Mouse (Mus musculus) CH12.LX (cell line): ENCODE measurements around the gene Cacnb4. TPM values are rescaled to one million over a fixed set of nuclear protein-coding genes. Genes with fewer than 3 reads are reported as not detected.

ENCODE experiments used
- DNase-seq: peaks from one replicate; pipeline ENCODE4 v3.0.0-alpha.2; 2013; ENCODE audit errors: extremely low read depth
- H3K27ac ChIP-seq: 2 replicates; pipeline ENCODE4 v1.5.1; 2012; ENCODE audit warnings: low read depth, mild to moderate bottlenecking, control low read depth, moderate library complexity; ENCODE audit not compliant: insufficient read depth
- H3K27me3 ChIP-seq: replicated peaks from 2 replicates; pipeline ENCODE3; 2012; ENCODE audit warnings: inconsistent platforms
- H3K36me3 ChIP-seq, 2 experiments: replicated peaks in 1 of 2; 2 replicates each; pipeline versions ENCODE3 to v1.6.1; 2012; ENCODE audit warnings: inconsistent platforms in 1 of 2, low read length in 1 of 2, mild to moderate bottlenecking in 1 of 2, mixed read lengths in 1 of 2, moderate library complexity in 1 of 2; ENCODE audit not compliant: control insufficient read depth in 1 of 2, insufficient read depth in 1 of 2
- H3K4me1 ChIP-seq, 2 experiments: 2 replicates each; pipeline ENCODE4 v1.6.1; 2012; ENCODE audit warnings: inconsistent platforms in 1 of 2, moderate library complexity in 1 of 2; ENCODE audit not compliant: insufficient read depth in 2 of 2, control insufficient read depth in 1 of 2
- H3K4me2 ChIP-seq: 2 replicates; pipeline ENCODE4 v1.6.1; 2012; ENCODE audit warnings: low read depth, mild to moderate bottlenecking, control low read depth; ENCODE audit not compliant: poor library complexity, insufficient read depth, severe bottlenecking
- H3K4me3 ChIP-seq, 3 experiments: fragments of 150-350 bp in 1 of 3; sonication (generic) in 1 of 3; replicated peaks in 1 of 3; 2 replicates each; pipeline versions ENCODE3 to v1.5.1; 2011 to 2012; ENCODE audit warnings: low read depth in 2 of 3, low read length in 2 of 3, mild to moderate bottlenecking in 2 of 3, moderate library complexity in 2 of 3, control low read depth in 1 of 3, improper control_type of control experiment in 1 of 3, inconsistent platforms in 1 of 3, mixed read lengths in 1 of 3; ENCODE audit not compliant: poor library complexity in 1 of 3
- H3K79me2 ChIP-seq: replicated peaks from 2 replicates; pipeline ENCODE4 v1.6.1; 2012; ENCODE audit warnings: mild to moderate bottlenecking, moderate library complexity; ENCODE audit not compliant: control insufficient read depth, poor library complexity, insufficient read depth, severe bottlenecking; ENCODE audit errors: extremely low read depth
- H3K9ac ChIP-seq: 2 replicates; pipeline ENCODE4 v1.6.1; 2012; ENCODE audit warnings: low read depth, mild to moderate bottlenecking, control low read depth, moderate library complexity; ENCODE audit not compliant: insufficient read depth
- H3K9me3 ChIP-seq: replicated peaks from 2 replicates; pipeline ENCODE3; 2012; ENCODE audit warnings: low read length, inconsistent platforms, mixed read lengths
- CHD1 ChIP-seq: IDR thresholded peaks from 2 replicates; pipeline ENCODE4 v1.6.1; 2012; ENCODE audit warnings: low read depth, low read length, improper control_type of control experiment, inconsistent platforms
- CHD2 ChIP-seq: IDR thresholded peaks from 2 replicates; pipeline ENCODE4 v1.6.1; 2011; ENCODE audit warnings: low read length, improper control_type of control experiment
- E2F4 ChIP-seq: IDR thresholded peaks from 2 replicates; pipeline ENCODE4 v1.6.1; 2011; ENCODE audit warnings: low read depth, low read length, improper control_type of control experiment; ENCODE audit not compliant: insufficient replicate concordance
- EP300 ChIP-seq: IDR thresholded peaks from 2 replicates; pipeline ENCODE4 v1.6.1; 2011; ENCODE audit warnings: low read length, improper control_type of control experiment
- HCFC1 ChIP-seq: IDR thresholded peaks from 2 replicates; pipeline ENCODE4 v1.6.1; 2012; ENCODE audit warnings: low read depth, mild to moderate bottlenecking, inconsistent platforms, low read length, improper control_type of control experiment
- KAT2A ChIP-seq: IDR thresholded peaks from 2 replicates; pipeline ENCODE4 v1.6.1; 2012; ENCODE audit warnings: low read length, improper control_type of control experiment, inconsistent platforms; ENCODE audit not compliant: insufficient replicate concordance
- MAFK ChIP-seq: IDR thresholded peaks from 2 replicates; pipeline ENCODE4 v1.6.1; 2011; ENCODE audit warnings: low read length, improper control_type of control experiment; ENCODE audit not compliant: insufficient replicate concordance
- MAX ChIP-seq: IDR thresholded peaks from 2 replicates; pipeline ENCODE4 v1.6.1; 2011; ENCODE audit warnings: low read length, improper control_type of control experiment
- MEF2A ChIP-seq: IDR thresholded peaks from 2 replicates; pipeline ENCODE4 v1.6.1; 2014; ENCODE audit warnings: low read depth, mild to moderate bottlenecking, inconsistent platforms, low read length, improper control_type of control experiment, borderline replicate concordance
- MXI1 ChIP-seq: IDR thresholded peaks from 2 replicates; pipeline ENCODE4 v1.6.1; 2011; ENCODE audit warnings: mild to moderate bottlenecking, low read depth, low read length, improper control_type of control experiment
- PAX5 ChIP-seq: IDR thresholded peaks from 2 replicates; pipeline ENCODE4 v1.6.1; 2012; ENCODE audit warnings: low read length, inconsistent platforms, mixed read lengths
- POLR2A ChIP-seq: IDR thresholded peaks from 2 replicates; pipeline ENCODE4 v1.6.1; 2011; ENCODE audit warnings: low read depth, mild to moderate bottlenecking, improper control_type of control experiment, low read length
- POLR2AphosphoS2 ChIP-seq: IDR thresholded peaks from 2 replicates; pipeline ENCODE4 v1.6.1; 2011; ENCODE audit warnings: low read depth, low read length, improper control_type of control experiment
- RCOR1 ChIP-seq: conservative IDR thresholded peaks from 2 replicates; pipeline ENCODE4 v1.6.1; 2012; ENCODE audit warnings: low read depth, mild to moderate bottlenecking, inconsistent platforms, low read length, improper control_type of control experiment
- SIN3A ChIP-seq: IDR thresholded peaks from 2 replicates; pipeline ENCODE4 v1.6.1; 2012; ENCODE audit warnings: low read length, improper control_type of control experiment, inconsistent platforms
- SMC3 ChIP-seq: IDR thresholded peaks from 2 replicates; pipeline ENCODE4 v1.6.1; 2011; ENCODE audit warnings: low read depth, low read length, improper control_type of control experiment
- USF2 ChIP-seq: conservative IDR thresholded peaks from 2 replicates; pipeline ENCODE4 v1.6.1; 2011; ENCODE audit warnings: low read depth, low read length, improper control_type of control experiment
- ZKSCAN1 ChIP-seq: IDR thresholded peaks from 2 replicates; pipeline ENCODE4 v1.6.1; 2012; ENCODE audit warnings: low read depth, inconsistent platforms, low read length, improper control_type of control experiment, borderline replicate concordance
- ZNF384 ChIP-seq: IDR thresholded peaks from 2 replicates; pipeline ENCODE4 v1.6.1; 2012; ENCODE audit warnings: low read depth, low read length, improper control_type of control experiment, inconsistent platforms
- dilution Hi-C: fragments of 300-500 bp; cut with MboI; formaldehyde crosslinking; loops from 2 replicates; pipeline ENCODE4 v1.14.3; 2020; ENCODE audit warnings: low sequenced_read_pairs; ENCODE audit not compliant: extremely low pct_unique_long_range_greater_than_20kb, extremely low pct_ligation_motif_present
- in situ Hi-C: fragments of 300-500 bp; cut with MboI; formaldehyde crosslinking; loops from 3 replicates; pipeline ENCODE4 v1.14.3; 2019; ENCODE audit warnings: low sequenced_read_pairs, low pct_ligation_motif_present, low pct_unique_long_range_greater_than_20kb, mixed read lengths
- polyA plus RNA-seq: library from polyadenylated mRNA; unstranded; fragments of >175 nt; gene quantifications from 2 replicates; pipeline ENCODE4 v1.2.1, GENCODE M21; 2012; ENCODE audit warnings: low read depth; ENCODE audit not compliant: insufficient read length
- total RNA-seq, 2 experiments: library from RNA; depleted of rRNA; stranded (reverse); fragments of 300-350 nt in 1 of 2; fragments of >200 nt in 1 of 2; gene quantifications; 2 replicates each; pipeline ENCODE4 v1.2.3; 2012 to 2014

Cacnb4 gene
- total and polyA plus RNA-seq, 3 experiments = 0.77 to 3.4 (median 1.5) TPM

DNA sequence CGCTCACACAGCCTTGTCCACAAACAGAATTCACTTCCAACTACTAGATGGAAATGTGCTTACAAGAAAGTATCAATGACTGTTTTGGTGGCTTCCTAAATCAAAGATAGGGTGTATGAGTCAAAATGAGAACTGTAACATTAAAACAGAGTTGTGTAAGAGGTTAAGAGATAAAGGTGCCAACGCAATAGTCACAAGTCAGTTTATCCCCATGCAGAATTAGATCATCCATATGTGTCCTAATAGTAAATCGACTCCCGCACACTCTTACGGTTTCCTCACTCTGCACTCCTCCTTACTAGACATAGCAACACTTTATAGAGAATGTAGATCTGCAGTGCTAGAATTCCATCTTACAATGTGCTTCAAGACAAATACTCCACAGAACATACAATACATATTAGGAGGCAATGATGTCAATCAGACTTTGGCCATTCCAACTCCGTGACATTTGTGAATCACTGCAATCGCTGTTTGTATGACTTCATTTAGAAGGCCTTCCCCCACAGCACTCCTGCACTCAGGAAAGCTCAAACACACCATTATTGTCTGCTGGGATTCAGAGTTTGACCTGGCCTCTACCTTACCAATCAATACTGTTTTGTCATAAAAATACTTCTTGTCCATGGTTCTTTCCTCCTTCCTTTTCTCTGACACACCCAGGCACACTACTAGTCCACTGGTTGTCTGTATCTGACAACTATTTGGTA, 256.5 kb downstream of the Cacnb4 start:
- H3K4me3 ChIP-seq = no peak overlapping the region
- peaks cover 81% of the 10 kb centered on the region for H3K79me2 ChIP-seq
- H3K4me1 ChIP-seq = peaks cover 26 to 65% of the 10 kb centered on the region in 2 experiments
- H3K27me3 ChIP-seq = no peaks in the 10 kb centered on the region
- no peak for DNase-seq
- no peak overlapping the region for H3K27ac ChIP-seq
- no peak overlapping the region for H3K4me2 ChIP-seq
- dilution Hi-C loops (no loop called here), in situ Hi-C loops (loop anchor here (25.0 kb wide), 1 partner anchor 167 kb away; no protein-coding TSS in a partner anchor)
- no peaks in the 10 kb centered on the region for H3K9me3 ChIP-seq
- H3K9ac ChIP-seq = no peak overlapping the region
- TF ChIP-seq USF2 = no peak
- no peak for TF ChIP-seq POLR2AphosphoS2
- no peak for TF ChIP-seq EP300
- TF ChIP-seq SMC3 = no peak
- no peak for TF ChIP-seq MAFK
- TF ChIP-seq MEF2A = no peak
- no peak for TF ChIP-seq E2F4
- TF ChIP-seq RCOR1 = no peak
- no peak for TF ChIP-seq HCFC1
- no peak for TF ChIP-seq SIN3A
- TF ChIP-seq PAX5 = no peak
- TF ChIP-seq POLR2A = no peak
- no peak for TF ChIP-seq CHD2
- TF ChIP-seq ZNF384 = no peak
- no peak for TF ChIP-seq MAX
- TF ChIP-seq KAT2A = no peak
- TF ChIP-seq ZKSCAN1 = no peak
- H3K36me3 ChIP-seq = peaks cover 6 to 17% of the 10 kb centered on the region in 2 experiments

DNA sequence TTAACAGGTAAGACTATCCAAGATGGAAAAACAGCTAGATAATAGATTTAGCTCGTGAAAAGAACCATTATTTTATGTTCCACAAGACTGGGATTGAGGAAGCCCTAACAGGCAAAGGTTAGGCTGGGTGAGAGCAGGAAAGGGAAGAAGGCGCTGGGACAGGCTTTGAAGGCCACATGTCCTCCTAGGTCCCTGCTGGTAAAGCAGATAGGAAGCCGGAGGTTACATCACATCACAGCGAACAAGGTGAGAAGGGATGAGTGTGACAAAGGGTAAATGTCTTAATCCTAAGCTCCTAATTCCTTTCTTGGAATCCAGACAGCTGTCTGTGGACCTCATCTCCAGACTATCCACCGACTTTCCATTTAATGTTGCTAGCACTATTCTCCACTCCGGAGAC, 257.3 kb downstream of the Cacnb4 start:
- peaks cover 6 to 17% of the 10 kb centered on the region in 2 experiments for H3K36me3 ChIP-seq
- in situ Hi-C loops = loop anchor here (10.0 to 25.0 kb wide), 2 partner anchors 104 to 168 kb away; no protein-coding TSS in a partner anchor
- no peak overlapping the region for H3K27ac ChIP-seq
- no peak overlapping the region for H3K4me3 ChIP-seq
- dilution Hi-C loops = no loop called here
- no peaks in the 10 kb centered on the region for H3K9me3 ChIP-seq
- peaks cover 26 to 65% of the 10 kb centered on the region in 2 experiments for H3K4me1 ChIP-seq
- no peak for DNase-seq
- no peak overlapping the region for H3K4me2 ChIP-seq
- H3K79me2 ChIP-seq = peaks cover 79% of the 10 kb centered on the region
- TF ChIP-seq POLR2A (no peak), CHD1 (no peak), MXI1 (no peak)
- TF ChIP-seq, all 38 proteins: peak for 0
- no peaks in the 10 kb centered on the region for H3K27me3 ChIP-seq
- no peak overlapping the region for H3K9ac ChIP-seq
